Mouse (Mus musculus) kidney, embryonic 15.5 days (tissue): ENCODE measurements around the gene Gm3646. TPM values are rescaled to one million over a fixed set of nuclear protein-coding genes. Genes with fewer than 3 reads are reported as not detected.

ENCODE experiments used
- ATAC-seq: fragments of 200-750 bp; cut with Nextera tagmentation; replicated peaks from 2 replicates; pipeline ENCODE4 v1.8.0; 2017; ENCODE audit warnings: moderate TSS enrichment; ENCODE audit not compliant: low FRiP score
- H3K27ac ChIP-seq: fragments of 300-500 bp; sonication (generic); 2 replicates; pipeline ENCODE4 v1.5.1; 2015; ENCODE audit warnings: mild to moderate bottlenecking, inconsistent platforms
- H3K27me3 ChIP-seq: fragments of 300-500 bp; sonication (generic); 2 replicates; pipeline ENCODE4 v1.6.1; 2015; ENCODE audit warnings: inconsistent platforms
- H3K36me3 ChIP-seq: fragments of 300-500 bp; sonication (generic); 2 replicates; pipeline ENCODE4 v1.6.1; 2015; ENCODE audit warnings: inconsistent platforms
- H3K4me1 ChIP-seq: fragments of 300-500 bp; sonication (generic); 2 replicates; pipeline ENCODE4 v1.6.1; 2015; ENCODE audit warnings: inconsistent platforms
- H3K4me2 ChIP-seq: fragments of 300-500 bp; sonication (generic); 2 replicates; pipeline ENCODE4 v1.6.1; 2015; ENCODE audit warnings: moderate library complexity, mild to moderate bottlenecking, inconsistent platforms
- H3K4me3 ChIP-seq: fragments of 300-500 bp; sonication (generic); replicated peaks from 2 replicates; pipeline ENCODE4 v1.5.1; 2015; ENCODE audit warnings: mild to moderate bottlenecking, inconsistent platforms
- H3K9ac ChIP-seq: fragments of 300-500 bp; sonication (generic); 2 replicates; pipeline ENCODE4 v1.6.1; 2015; ENCODE audit warnings: mild to moderate bottlenecking, inconsistent platforms
- H3K9me3 ChIP-seq: fragments of 300-500 bp; sonication (generic); replicated peaks from 2 replicates; pipeline ENCODE4 v1.6.1; 2016; ENCODE audit warnings: inconsistent platforms
- WGBS: fragments of 180-500 bp; shearing (Covaris S2); methylation state at CpG from one replicate; pipeline ENCODE4 v1.1.7; 2015; ENCODE audit warnings: mixed read lengths; 5-methylcytosine and 5-hydroxymethylcytosine counted together
- polyA plus RNA-seq: library from polyadenylated mRNA; unstranded; fragments of >200 nt; fragmentation: Nextera tagmentation; extraction: Ambion mirVana; gene quantifications from 2 replicates; pipeline ENCODE4 v1.2.1, GENCODE M21; 2015

The Gm3646 gene
- polyA plus RNA-seq, 1 experiment from 2014 or later = not detected

DNA sequence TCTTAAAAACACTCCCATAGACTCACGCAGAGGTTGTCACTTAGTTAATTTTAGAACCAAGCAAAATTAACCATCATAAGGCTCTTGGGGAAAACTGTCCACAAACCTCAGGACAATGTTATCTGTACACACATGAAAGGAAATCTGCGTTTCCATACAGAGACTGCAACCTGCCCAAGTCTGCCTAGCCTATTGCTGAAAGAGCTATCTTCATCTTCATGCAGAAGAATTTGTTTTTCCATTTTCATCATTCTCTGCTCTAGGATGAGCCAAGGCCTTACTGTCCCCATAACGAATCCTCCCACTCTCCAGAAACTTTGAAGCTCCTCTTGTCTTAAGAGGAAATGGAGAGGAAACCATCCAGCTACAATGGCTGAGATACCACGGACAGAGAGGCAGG is 19.8 kb upstream of the Gm3646 start:
- 71% methylated on average over 4 of the region's 4 CpGs for WGBS
- no peak overlapping the region for H3K4me2 ChIP-seq
- H3K4me1 ChIP-seq = no peaks in the 10 kb centered on the region
- H3K27me3 ChIP-seq = no peaks in the 10 kb centered on the region
- no peak overlapping the region for H3K9ac ChIP-seq
- ATAC-seq = no peak
- no peak overlapping the region for H3K4me3 ChIP-seq
- no peaks in the 10 kb centered on the region for H3K9me3 ChIP-seq
- H3K36me3 ChIP-seq = no peaks in the 10 kb centered on the region
- no peak overlapping the region for H3K27ac ChIP-seq

DNA sequence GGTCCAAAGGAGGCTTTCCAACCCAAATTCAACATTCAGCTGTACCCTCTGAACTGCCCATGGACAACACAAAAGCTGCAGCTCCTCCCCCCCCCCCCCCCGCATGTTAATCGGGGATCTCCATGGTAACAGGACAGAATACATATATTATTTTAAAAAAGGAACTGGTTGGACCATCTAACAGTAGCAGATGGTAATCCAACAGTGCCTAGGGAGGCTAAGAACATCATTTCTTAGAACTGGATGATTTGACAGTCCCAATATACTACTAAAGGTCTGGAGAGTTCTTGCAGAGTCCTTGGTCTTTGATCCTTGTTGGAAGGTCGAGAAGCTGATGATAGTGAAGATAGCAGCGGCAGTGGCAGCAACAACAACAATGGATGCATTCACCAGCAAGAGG is 19.1 kb upstream of the Gm3646 start:
- Histone ChIP-seq H3K9ac (no peak overlapping the region), H3K4me2 (no peak overlapping the region), H3K27ac (no peak overlapping the region), H3K4me3 (no peak overlapping the region), H3K27me3 (no peaks in the 10 kb centered on the region), H3K4me1 (no peaks in the 10 kb centered on the region), H3K9me3 (no peaks in the 10 kb centered on the region), H3K36me3 (no peaks in the 10 kb centered on the region)
- ATAC-seq = no peak
- 78% methylated on average over 3 of the region's 4 CpGs for WGBS

- Histone ChIP-seq H3K36me3 (no peaks in the 10 kb centered on the region), H3K4me2 (no peak overlapping the region), H3K9me3 (no peaks in the 10 kb centered on the region), H3K9ac (no peak overlapping the region), H3K4me3 (no peak overlapping the region), H3K27me3 (no peaks in the 10 kb centered on the region), H3K27ac (no peak overlapping the region), H3K4me1 (no peaks in the 10 kb centered on the region)
- WGBS = 82% methylated on average over 10 of the region's 10 CpGs
- ATAC-seq = no peak
These were observed 14.5 kb upstream of the Gm3646 start for GRCm38 (mm10) chr1:39819596-39819995.

GRCm38 (mm10) chr1:39815766-39816165 is 10.6 kb upstream of the Gm3646 start:
- H3K4me3 ChIP-seq = no peak overlapping the region
- no peaks in the 10 kb centered on the region for H3K27me3 ChIP-seq
- no peak for ATAC-seq
- H3K4me1 ChIP-seq = no peaks in the 10 kb centered on the region
- no peak overlapping the region for H3K9ac ChIP-seq
- H3K4me2 ChIP-seq = no peak overlapping the region
- H3K9me3 ChIP-seq = no peaks in the 10 kb centered on the region
- WGBS = 88% methylated on average over 5 of the region's 5 CpGs
- no peaks in the 10 kb centered on the region for H3K36me3 ChIP-seq
- H3K27ac ChIP-seq = no peak overlapping the region

GRCm38 (mm10) chr1:39813067-39813466 is 7.9 kb upstream of the Gm3646 start:
- Histone ChIP-seq H3K4me2 (no peak overlapping the region), H3K9ac (no peak overlapping the region), H3K27me3 (no peaks in the 10 kb centered on the region), H3K36me3 (no peaks in the 10 kb centered on the region), H3K4me3 (no peak overlapping the region), H3K27ac (no peak overlapping the region), H3K9me3 (no peaks in the 10 kb centered on the region), H3K4me1 (no peaks in the 10 kb centered on the region)
- no peak for ATAC-seq
- WGBS = 78% methylated on average over 4 of the region's 4 CpGs

- Histone ChIP-seq H3K36me3 (no peaks in the 10 kb centered on the region), H3K27ac (no peak overlapping the region), H3K4me1 (peaks cover 16% of the 10 kb centered on the region), H3K4me2 (no peak overlapping the region), H3K4me3 (no peak overlapping the region), H3K27me3 (no peaks in the 10 kb centered on the region), H3K9me3 (no peaks in the 10 kb centered on the region), H3K9ac (no peak overlapping the region)
- no peak for ATAC-seq
- WGBS = 78% methylated on average over 6 of the region's 6 CpGs
These were observed 343 bp downstream of the Gm3646 start for GRCm38 (mm10) chr1:39804789-39805188.

GRCm38 (mm10) chr1:39802946-39803345 is 2.2 kb downstream of the Gm3646 start:
- no peak for ATAC-seq
- Histone ChIP-seq H3K9me3 (no peaks in the 10 kb centered on the region), H3K27me3 (no peaks in the 10 kb centered on the region), H3K36me3 (no peaks in the 10 kb centered on the region), H3K27ac (no peak overlapping the region), H3K4me1 (peaks cover 16% of the 10 kb centered on the region), H3K4me3 (no peak overlapping the region), H3K9ac (no peak overlapping the region), H3K4me2 (no peak overlapping the region)
- WGBS = 74% methylated on average over 7 of the region's 7 CpGs

DNA sequence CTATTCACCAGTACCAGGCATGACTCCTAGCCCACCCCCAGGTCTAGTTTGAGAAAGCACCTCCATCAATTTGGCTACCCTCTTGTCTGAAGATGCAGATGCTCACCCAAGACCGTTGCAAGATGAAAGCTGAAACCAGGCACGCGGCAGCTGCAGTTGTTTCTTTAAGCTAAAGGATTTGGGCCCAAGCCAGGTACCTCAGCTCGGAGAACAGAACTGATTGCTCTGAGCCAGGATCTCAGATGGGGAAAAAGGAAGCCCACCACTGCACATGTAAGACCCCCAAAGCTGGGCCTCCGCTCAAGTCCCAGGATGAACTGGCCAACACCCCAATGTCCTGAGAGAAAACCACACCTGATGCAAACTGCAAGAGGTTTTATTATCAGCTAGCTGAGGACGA is 7.6 kb downstream of the Gm3646 start:
- Histone ChIP-seq H3K9me3 (no peaks in the 10 kb centered on the region), H3K4me3 (no peak overlapping the region), H3K36me3 (no peaks in the 10 kb centered on the region), H3K4me1 (no peaks in the 10 kb centered on the region), H3K27ac (no peak overlapping the region), H3K9ac (no peak overlapping the region), H3K27me3 (no peaks in the 10 kb centered on the region), H3K4me2 (no peak overlapping the region)
- ATAC-seq = no peak
- WGBS = 77% methylated on average over 6 of the region's 6 CpGs

- Histone ChIP-seq H3K9me3 (no peaks in the 10 kb centered on the region), H3K9ac (no peak overlapping the region), H3K4me3 (no peak overlapping the region), H3K27ac (no peak overlapping the region), H3K27me3 (no peaks in the 10 kb centered on the region), H3K4me1 (no peaks in the 10 kb centered on the region), H3K4me2 (no peak overlapping the region), H3K36me3 (no peaks in the 10 kb centered on the region)
- no peak for ATAC-seq
- WGBS = 75% methylated on average over 3 of the region's 3 CpGs
These were observed 8.4 kb downstream of the Gm3646 start for GRCm38 (mm10) chr1:39796765-39797164.

DNA sequence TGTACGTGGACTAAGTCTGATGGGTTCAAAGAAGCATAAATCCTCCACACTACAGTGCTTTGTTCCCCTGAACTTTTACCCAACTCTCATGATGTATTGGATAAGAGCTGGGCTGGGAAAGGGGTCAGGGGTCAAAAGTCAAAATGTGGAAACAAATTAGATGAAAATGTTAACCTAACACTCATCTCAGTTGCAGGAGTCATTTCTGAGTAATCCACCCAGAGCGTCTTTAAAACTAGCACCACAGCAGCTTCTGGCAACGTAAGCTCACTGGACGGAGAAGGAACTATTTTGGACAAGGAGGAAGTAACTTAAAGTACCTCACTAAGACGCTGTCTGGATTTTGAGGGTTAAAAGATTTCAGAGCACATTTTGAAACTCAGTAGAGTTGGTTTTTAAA is 20.5 kb downstream of the Gm3646 start:
- Histone ChIP-seq H3K9ac (no peak overlapping the region), H3K27me3 (no peaks in the 10 kb centered on the region), H3K4me1 (no peaks in the 10 kb centered on the region), H3K9me3 (no peaks in the 10 kb centered on the region), H3K4me2 (no peak overlapping the region), H3K27ac (no peak overlapping the region), H3K36me3 (no peaks in the 10 kb centered on the region), H3K4me3 (no peak overlapping the region)
- no peak for ATAC-seq
- 60% methylated on average over 5 of the region's 5 CpGs for WGBS

GRCm38 (mm10) chr1:39781835-39782234 is 23.3 kb downstream of the Gm3646 start:
- no peak overlapping the region for H3K27ac ChIP-seq
- no peak overlapping the region for H3K4me3 ChIP-seq
- no peak overlapping the region for H3K9ac ChIP-seq
- ATAC-seq = no peak
- no peaks in the 10 kb centered on the region for H3K27me3 ChIP-seq
- no peaks in the 10 kb centered on the region for H3K9me3 ChIP-seq
- 87% methylated on average over 6 of the region's 6 CpGs for WGBS
- H3K4me2 ChIP-seq = no peak overlapping the region
- H3K36me3 ChIP-seq = no peaks in the 10 kb centered on the region
- H3K4me1 ChIP-seq = no peaks in the 10 kb centered on the region

DNA sequence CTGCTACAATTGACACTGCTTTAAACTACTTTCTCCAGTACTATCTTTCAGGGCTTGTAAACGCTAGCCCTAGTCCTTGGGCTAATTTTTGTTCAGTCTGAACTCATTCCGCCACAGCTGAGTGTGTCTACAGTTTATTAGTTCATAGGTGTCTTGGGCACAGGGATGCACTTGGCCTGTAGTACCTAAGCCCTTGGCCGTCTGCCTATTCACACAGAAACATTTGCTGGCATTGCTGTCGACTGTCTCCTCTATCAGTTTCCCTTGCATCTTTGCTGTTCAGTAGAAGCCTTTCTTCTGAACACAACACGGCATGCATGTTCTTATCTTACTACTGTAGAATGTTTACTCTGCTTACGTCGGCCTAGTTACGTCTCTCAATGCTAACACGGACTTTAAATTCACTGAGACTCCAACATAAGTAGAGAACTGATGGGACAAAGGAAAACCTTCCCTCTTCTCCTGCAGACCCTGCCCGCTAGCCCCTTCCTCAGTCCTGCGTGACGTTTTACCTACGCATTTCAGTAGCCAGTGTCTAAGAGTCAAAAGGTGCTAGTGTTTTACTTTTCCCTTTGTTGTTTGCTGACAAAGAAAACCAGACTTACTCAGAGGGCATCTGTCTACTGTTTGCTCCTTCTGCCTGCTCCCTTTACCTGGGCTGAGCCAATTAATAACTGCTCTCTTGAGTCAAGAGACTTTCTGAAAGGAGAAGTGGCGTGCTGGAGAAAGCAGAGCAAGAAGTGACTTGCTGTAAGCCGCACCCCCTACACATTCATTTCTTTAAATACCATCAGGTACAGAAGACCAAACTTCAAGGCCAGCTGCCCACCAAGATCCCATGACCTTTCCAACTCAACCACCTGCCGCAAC is 25.8 kb downstream of the Gm3646 start:
- H3K27ac ChIP-seq = no peak overlapping the region
- no peaks in the 10 kb centered on the region for H3K36me3 ChIP-seq
- no peak overlapping the region for H3K4me2 ChIP-seq
- no peak overlapping the region for H3K9ac ChIP-seq
- no peaks in the 10 kb centered on the region for H3K4me1 ChIP-seq
- WGBS = 88% methylated on average over 16 of the region's 16 CpGs
- ATAC-seq = no peak
- H3K9me3 ChIP-seq = no peaks in the 10 kb centered on the region
- H3K4me3 ChIP-seq = no peak overlapping the region
- no peaks in the 10 kb centered on the region for H3K27me3 ChIP-seq
